Mouse (Mus musculus) lung, postnatal 14 days (tissue): ENCODE measurements around the gene Sh3gl3.

Experiments used
- DNase-seq: peaks from one replicate; pipeline ENCODE4 v3.0.0; 2021

Gene Sh3gl3

DNA sequence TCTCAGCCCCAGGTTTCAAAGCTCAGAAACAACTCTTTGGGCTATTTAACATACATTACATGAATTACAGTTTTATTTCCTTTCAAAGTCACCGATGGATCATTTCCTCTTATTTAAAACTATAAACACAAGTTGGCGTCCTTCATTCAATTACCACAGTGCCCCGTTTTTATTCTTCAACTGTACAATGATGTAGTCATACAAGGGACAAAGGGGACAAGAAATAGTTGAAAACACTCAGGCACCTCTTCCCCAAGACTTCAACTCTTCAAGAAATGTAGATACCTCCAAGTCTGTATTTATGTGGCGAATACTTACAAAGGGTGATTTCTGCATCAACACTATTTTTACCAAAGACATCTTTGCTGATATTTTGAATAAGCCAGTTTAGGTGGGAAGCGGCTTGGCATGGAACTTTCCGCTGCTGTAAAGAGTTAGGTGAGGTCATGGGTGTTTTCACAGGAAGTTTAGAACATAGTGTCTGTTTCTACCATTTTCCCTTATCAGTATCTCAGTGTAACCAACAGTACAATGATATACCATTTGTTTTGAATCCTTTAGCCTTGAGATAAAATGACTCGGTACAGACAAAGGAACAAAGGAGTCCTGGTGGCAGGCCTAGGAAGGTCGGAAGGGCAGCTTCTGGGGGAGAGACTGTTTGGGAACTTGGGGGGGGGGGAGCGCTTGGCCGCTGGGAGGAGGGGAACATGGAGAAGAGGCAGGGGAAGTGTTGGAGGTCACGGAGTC, 62.7 kb downstream of the Sh3gl3 start:
- DNase-seq = no peak

DNA sequence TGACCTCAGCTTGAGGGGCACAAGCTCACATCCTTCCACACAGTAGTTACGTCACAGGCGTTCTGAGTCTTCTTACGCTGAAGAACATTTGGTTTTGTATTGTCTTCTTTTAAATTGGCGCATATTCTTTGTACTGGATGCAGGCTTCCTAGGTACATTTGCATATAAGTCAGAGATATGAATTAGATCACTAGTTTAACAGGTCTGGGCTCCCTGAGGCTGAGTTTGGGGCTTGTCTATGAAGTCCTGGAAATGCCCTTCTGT, 63.2 kb downstream of the Sh3gl3 start:
- no peak for DNase-seq

DNA sequence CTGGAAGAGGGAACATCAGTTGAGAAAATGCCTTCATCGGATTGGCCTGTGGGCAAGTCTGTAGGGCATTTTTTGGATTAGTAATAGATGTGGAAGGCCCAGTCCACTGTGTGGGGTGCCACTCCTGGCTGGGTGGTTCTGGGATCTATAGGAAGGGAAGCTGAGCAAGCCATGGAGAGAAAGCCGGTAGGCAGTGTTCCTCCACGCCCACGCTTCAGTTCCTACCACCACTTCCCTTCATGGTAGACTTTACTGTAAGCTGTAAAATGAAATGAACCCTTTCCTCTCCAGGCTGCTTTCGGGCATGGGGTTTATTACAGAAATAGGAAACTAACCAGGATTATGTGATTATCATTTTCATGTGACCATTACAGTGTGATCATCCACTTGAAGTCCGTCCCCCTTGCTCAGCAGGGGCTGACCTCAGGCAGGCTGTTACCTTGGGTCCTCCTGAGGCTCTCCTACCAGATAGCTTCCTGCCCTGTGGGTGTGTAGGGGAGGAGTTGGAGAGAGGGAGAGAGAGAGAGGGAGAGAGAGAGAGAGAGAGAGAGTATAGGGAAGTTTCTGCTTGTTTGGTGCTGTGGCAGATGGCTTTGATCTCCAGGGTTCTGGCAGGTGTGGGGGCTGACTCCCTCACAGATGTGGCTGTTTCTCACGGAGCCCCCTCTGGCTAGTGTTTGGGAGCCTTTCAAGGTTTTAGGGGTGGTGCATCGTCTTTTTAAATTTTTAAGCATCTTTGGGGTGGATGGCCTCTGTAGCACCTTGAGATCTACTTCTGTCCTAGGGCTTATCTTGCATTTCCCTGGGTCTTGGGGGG, 67.0 kb downstream of the Sh3gl3 start:
- DNase-seq = no peak

DNA sequence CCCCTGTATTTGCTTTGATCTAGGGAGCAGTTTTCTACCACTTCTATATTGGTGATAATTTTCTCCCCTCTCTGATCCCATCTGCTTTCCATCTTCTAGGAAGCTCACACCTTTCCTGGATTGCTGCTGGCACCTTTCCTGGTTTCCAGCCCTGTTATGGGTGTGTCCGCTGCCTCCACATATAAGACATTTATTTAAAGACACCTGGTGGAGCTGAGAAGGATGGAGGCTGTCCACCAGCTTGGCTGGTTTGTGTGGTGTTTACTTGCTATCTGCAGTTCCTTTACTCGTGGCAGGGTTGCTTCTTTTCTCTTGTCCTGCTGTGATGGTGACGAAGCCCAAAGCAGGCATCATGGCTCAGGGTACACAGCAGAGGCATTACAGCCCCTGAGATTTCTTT, 71.1 kb downstream of the Sh3gl3 start:
- no peak for DNase-seq

DNA sequence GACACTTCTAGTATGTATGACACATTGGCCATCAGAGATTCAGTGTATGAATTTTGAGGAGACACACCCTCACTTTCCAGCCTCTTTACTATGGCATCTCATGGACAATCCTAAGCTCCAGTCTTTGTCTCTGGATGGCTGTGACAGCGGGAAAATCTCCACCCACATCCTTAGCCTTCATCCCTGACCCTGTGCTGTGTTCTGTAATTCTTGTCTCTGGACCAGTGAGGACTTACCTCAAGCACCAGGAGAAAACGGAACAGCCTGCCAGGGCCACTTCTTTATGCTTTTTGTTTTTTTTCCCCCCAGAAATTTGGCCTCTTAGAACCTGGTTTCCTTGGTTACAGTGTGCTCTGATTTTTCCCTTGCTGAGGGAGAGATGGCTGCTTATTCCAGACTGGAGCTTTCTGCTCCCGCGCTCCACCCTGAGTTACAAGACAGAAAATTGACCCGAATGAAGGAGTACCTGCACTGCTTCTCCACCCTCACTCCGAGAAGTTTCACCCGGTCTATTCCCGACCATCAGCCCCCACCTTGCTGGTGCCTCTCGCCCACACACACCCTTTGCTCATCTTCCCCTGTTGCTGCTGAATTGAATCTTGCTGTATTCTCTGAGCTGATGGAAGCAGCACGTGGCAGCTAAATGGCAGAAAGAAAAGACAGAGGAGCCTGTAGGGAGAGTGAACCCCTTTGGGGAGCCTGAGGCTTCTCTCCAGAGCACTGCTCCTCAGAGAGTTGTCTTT, 75.5 kb downstream of the Sh3gl3 start:
- DNase-seq = no peak

DNA sequence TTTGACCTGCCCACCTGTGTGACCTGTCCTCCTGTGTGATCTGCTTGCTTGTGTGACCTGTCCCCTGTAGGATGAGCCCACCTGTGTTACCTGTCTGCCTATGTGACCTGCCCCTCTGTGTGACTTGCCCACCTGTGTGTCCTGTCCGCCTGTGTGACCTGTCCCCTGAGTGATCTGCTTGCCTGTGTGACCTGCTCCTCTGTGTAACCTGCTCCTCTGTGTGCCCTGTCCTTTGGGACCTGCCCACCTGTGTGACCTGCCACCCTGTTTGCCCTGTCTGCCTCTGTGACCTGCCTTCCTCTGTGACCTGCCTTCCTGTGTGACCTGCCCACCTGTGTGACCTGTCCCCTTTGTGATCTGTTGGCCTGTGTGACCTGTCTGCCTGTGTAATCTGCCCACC, 79.7 kb downstream of the Sh3gl3 start:
- no peak for DNase-seq

DNA sequence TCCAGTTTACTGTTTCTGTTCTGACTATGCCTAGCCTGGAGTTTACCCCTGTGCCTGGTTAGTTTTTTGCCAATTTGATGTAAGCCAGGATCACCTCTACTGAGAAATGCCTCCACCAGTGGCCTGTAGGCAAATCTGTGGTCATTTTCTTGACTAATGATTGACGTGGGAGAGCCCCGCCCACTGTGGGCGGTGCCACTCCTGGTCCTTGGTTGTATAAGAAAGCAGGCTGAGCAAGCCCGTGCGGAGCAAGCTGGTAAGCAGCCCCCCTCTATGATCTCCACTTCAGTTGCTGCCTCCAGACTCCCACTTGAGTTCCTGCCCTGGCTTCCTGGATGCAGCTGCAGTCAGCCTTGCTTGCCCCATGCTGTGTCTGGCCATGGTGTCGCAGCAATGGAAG, 83.3 kb downstream of the Sh3gl3 start:
- no peak for DNase-seq

DNA sequence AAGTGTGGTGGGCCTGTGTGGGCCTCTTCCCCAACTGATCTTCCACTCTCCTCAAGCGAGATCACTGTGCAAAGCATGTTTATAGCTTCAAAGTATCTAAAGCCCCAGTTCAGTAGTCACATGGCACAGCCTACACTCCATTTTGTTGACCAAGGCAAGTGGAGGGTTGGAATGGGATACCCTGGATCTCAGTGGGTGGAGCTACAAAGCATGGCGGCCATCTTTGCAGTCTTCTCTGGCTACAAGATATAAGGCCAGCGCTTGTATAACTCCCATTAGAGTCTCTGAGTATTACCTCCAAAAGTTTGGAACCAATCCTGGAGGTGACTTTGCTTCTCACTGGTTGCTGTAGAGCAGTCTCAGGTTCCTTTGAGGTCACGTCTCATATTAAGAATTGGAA, 83.9 kb downstream of the Sh3gl3 start:
- no peak for DNase-seq

DNA sequence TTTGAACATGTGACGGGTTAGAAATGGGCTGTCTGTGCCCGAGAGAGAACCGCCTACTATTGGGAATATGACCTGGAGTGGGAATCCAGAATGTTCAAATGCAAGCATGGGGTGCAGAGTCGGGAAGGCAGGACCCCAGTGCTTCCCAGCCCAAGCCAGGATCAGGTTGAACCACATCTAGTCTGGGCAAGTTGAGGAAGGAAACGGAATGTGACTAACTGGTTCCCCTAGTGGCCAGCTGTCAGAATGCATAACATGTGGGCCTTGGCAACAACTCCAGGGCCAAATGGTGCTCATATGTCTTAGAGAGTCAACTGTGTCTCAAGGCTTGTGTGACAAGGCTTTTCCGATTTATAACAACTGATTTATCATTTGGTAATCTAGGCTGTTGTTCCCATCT, 86.6 kb downstream of the Sh3gl3 start:
- peak; percentile 63 for DNase-seq

DNA sequence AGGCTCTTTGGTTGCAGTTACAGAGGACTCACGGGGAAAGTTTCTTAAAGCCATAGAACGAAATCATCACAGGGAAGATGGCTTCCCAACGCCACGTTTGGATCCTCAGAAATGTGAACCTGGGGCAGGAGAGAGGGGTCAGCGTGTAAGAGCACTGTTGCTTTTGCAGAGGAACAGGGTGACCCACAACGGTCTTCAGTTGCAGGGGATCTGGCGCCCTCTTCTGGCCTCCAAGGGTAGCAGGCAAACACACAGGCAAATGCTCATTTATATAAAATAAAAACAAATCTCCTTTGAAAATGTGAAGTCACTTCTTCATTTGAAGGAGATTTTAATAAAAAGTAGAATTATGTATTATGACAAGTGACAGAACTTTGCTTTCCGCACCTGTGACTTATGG, 89.5 kb downstream of the Sh3gl3 start:
- DNase-seq = peak; percentile 78

DNA sequence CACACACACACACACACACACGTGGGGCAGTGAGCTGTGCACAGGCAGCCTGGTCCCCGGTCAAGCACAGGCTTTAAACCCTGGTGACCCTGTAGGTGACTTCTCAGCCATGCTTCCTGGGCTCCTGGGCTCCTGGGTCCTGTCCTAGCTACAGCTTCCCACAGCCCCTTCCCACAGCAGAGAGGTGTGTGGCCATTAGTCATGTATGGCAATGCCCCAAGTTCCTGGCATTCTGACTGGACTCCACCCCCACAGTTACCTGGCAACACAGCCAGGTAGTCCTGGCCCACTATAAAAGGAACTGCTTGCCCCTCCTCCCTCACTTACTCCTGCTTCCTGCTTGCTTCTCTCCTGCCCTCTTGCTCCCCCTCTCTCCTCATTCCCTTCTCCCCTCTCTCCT, 90.5 kb downstream of the Sh3gl3 start:
- DNase-seq = peak; percentile 37

DNA sequence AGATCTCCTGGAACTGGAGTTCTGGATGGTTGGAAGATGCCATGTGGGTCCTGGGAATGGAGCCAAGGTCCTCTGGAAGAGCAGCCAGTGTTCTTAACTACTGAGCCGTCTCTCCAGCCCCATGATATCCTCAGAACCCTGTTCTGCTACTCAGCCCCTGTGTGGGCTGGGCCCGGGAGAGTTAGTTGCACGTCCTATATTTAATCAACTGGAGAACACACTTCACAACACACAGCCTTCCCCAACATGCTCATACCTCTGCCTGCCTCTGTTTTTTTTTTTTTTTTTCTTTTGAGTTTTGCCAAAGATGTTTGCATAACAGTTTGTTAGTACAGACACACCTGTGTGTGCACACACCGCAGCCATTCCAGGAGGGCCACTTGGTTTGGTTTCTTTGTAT, 91.7 kb downstream of the Sh3gl3 start:
- no peak for DNase-seq

DNA sequence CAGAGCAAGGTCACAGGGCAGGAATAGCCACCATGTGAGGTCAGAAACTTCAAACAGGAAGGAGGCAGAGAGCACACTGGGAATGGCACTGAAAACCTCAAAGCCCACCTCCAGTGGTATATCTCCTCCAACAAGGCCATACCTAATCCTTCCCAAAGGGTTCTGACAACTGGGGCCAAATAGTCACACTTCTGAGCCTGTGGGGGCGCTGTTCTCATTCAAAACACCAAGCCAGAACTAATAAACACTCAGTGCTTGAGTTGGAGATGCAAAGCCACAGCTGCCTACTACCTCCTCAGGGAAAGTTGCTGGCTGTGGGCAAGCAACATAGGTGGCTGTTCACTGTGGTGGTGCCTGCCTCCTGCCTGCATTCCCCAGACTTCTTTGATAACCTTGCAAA, 96.3 kb downstream of the Sh3gl3 start:
- no peak for DNase-seq

DNA sequence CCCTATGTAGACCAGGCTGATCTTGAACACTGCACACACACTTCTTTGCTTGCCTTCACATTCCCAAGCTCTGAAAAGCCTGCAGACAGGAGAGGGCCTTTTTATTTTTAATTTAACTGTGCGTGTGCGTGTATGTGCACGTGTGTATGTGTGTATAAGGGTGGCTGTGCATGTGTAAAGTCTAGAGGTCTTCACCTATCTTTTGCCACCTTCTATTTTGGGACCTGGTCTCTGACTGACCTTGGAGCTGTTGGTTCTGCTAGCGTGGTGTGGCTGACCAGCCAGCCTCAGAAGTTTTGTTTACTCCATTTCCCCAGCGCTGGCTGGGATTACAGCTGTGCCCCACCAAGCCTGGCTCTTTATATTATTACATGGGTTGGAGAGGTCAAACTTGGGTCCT, 98.1 kb downstream of the Sh3gl3 start:
- no peak for DNase-seq

DNA sequence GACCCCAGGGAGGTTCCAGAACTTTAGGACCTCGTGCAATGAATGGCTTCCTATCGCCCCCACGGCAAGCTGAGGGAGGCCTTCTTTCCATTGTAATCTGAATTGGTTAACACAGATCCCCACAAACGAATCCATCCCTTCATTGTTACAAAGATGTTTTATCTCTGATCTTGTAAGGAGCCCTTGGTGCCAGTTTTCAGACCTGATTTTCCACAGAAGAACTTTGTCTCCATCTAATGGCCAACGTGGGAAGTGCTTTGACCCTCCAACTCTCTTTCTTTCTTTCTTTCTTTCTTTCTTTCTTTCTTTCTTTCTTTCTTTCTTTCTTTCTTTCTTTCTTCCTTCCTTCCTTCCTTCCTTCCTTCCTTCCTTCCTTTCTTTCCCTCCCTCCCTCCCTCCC, 99.2 kb downstream of the Sh3gl3 start:
- DNase-seq = peak; percentile 59

DNA sequence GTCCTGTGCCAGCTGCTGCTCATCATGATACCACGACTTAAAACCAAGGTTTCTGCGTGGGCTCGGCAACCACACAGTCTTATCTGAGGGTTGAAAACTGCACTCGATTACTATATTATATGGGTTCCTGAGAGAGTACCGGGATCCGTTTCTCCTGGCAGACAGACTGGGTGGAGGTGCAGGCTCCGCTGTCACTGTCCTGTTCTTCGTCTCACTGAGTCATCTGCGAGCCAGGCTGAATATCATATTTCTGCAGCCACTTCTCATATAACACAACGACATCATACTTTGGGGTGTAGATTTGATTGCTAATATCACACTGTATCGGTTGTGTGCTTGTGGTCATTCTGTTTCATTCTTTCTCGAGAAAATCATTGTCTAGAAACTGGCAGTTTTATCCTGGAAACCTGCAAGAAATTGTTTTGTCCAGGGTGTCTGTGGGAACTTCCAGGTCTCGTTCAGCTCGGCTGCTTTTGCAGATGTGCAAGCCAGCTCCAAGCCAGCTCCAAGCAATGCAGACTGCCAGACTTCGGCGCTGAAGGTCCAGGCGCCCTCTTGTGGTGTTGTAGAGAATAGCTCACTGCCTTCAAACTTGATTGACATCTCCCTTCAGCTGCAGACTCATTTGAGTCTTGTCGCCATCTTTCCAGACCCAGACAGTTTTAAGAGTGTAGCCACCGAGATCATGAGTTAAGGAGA, 100.5 kb downstream of the Sh3gl3 start:
- DNase-seq = peak; percentile 61

DNA sequence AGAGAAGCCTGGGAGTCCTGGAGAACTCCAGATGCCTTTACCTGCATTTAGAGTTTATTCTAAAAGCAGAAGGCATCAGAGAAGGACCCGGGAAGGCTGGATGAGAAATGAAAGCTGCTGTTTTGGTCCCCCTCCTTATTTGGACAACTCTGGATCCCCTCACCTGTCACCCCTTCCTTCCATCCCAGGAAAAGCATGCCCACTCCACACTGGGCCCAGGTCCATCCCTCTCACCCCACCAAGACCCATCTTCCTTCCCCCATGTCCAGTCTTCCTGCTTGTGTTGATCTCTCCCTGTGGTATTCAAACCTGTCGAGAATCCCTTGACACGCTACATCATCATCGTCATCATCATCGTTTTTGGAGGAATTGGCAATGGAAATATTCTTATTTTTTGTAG, 101.3 kb downstream of the Sh3gl3 start:
- no peak for DNase-seq

DNA sequence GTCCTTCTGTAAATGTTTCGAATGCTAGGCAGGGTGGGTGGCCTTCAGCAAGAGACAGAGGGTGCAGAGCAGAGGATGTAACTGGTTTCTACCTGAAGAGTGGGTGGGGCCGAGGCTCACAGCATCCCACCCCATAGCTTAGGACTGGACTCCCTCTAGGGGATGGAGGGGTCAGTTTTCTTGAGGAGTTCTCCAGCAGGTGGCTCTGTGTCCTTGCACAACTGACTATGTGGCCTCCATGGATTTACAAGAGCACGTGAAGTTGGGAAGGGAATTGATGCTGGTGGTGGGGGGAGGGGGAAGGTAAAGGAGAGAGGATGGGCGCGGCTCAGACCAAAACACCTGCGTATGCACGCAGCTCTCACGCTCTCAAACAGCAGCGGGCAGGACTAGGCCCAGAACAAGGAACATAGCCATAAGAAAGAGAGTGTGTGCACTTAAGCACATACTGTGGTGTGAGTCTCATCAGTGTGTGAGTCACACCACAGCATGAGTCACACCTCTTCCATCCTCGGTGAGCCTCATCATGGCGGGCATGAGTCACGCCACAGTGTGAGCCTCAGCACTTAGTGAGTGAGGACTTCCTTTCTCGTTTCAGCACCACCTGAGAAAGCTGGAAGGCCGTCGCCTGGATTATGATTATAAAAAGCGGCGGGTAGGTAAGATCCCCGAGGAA, 102.0 kb downstream of the Sh3gl3 start:
- no peak for DNase-seq

DNA sequence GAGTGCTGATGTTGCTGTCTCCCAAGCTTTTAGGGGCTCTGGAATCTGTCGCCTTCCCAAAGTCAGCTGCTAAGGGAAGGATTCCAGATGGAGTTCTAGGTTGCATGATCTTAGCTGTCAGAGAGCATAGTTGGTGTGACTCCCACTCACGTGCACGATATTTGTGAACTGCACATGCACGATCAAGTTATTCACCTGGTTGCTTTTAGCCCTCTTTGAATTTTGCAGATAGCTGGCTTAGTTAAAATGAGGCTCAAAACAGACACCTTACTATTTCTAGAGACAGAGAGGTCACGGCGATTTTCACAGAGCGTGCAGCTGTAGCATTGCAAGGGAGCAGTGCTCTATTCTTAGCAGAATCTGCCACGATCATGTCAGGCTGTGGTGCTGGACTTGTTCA, 108.4 kb downstream of the Sh3gl3 start:
- DNase-seq = no peak

DNA sequence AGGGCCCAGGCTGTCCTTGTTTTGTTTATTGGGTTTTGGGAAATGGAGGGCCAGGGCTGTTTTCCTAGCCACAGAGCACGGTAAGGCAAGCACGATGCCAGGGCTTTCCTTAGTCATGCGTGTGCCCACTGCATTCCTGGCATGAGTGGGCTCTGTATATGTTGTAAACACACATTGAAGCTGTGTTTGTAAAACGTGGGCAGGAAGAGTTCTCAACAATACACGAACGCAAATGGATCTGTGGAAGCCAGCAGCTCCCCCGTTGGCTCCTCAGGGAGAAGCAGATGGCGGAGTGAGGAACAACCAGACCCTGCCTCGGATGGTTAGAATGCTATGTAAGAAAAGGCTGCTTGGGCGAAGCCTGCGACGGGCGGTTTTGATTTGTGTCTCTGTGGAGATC, 108.8 kb downstream of the Sh3gl3 start:
- no peak for DNase-seq

DNA sequence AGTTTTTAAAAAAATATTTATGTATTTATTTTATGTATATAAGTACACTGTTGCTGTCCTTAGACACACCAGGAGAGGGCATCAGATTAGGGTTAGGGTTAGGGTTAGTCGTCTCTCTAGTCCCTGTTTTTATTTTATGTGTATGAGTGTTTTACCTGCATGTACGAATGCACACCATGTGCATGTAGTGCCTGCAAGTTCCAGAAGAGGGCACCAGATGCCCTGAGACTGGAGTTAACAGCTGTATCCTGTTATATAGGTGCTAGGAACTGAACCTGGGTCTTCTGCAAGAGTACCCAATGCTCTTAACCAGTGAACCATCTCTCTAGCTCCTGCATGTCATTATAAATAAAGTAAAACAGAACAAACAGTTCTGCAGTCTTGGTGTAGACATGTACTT, 113.6 kb downstream of the Sh3gl3 start:
- no peak for DNase-seq

DNA sequence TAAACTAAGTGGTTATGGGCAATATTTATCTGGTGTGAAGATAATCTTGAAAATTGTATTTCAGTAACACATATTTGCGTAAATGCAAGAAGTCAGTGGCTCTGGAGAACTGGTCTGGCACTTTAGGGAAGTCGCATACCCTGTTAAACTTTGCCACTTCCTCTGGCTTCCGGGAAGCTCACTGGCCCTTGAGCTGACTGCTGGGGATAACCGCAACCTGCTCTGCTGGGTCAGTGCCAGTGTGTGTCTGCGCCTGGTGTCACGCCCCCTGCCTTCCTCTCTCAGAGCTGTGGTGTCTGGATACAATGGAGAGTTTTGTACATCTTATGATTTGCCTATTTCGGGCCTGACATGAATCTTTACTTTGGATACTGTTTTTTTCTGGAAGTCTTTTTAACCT, 119.8 kb downstream of the Sh3gl3 start:
- no peak for DNase-seq

DNA sequence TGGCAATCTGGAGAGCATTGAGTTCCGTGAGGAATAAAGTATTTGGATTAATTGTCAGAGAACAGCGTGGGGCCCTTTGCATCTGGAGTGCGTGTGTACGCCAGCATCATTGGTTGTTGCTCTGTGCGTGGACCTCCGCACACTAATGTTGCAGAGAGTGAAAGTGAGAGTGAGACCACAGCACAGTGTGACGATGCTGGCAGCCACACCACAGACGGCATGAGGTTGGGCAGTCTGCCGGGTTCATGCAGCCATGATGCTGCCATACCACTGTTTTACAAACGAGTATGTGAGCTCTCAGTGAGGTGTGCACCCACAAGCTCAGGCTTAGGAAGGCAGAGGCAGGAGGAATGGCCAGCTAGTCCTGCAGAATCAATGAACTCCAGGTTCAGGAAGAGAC, 120.4 kb downstream of the Sh3gl3 start:
- no peak for DNase-seq
